Mouse (Mus musculus) MEL (cell line): ENCODE data around the gene Plekha8.

Source experiments
- CHD2 ChIP-seq: IDR thresholded peaks from 2 replicates; pipeline ENCODE4 v1.6.1; 2011; ENCODE audit warnings: low read length, improper control_type of control experiment
- EP300 ChIP-seq, 2 experiments: IDR thresholded peaks; 2 replicates each; pipeline ENCODE4 v1.6.1; 2011; ENCODE audit warnings: improper control_type of control experiment in 2 of 2, low read length in 2 of 2, low read depth in 1 of 2, mild to moderate bottlenecking in 1 of 2
- MAFK ChIP-seq: IDR thresholded peaks from 2 replicates; pipeline ENCODE4 v1.6.1; 2011; ENCODE audit warnings: low read depth, mild to moderate bottlenecking, low read length, improper control_type of control experiment, borderline replicate concordance
- RAD21 ChIP-seq: IDR thresholded peaks from 2 replicates; pipeline ENCODE4 v1.6.1; 2011; ENCODE audit warnings: mild to moderate bottlenecking, low read depth, low read length, improper control_type of control experiment
- SIN3A ChIP-seq: IDR thresholded peaks from 2 replicates; pipeline ENCODE4 v1.6.1; 2012; ENCODE audit warnings: low read length, improper control_type of control experiment, inconsistent platforms
- SMC3 ChIP-seq: IDR thresholded peaks from 2 replicates; pipeline ENCODE4 v1.6.1; 2011; ENCODE audit warnings: low read depth, low read length, improper control_type of control experiment
- ZMIZ1 ChIP-seq: IDR thresholded peaks from 2 replicates; pipeline ENCODE4 v1.6.1; 2012; ENCODE audit warnings: low read depth, mild to moderate bottlenecking, inconsistent platforms, low read length, improper control_type of control experiment, moderate library complexity

- TF ChIP-seq EP300 (IDR thresholded peaks at IDR 0.05; ENCODE audit: low read depth in 1 of 2, low read length in 2 of 2) = no peak
- TF ChIP-seq SMC3 = no peak
- no peak for TF ChIP-seq CHD2
- TF ChIP-seq MAFK = no peak
- no peak for TF ChIP-seq SIN3A
- no peak for TF ChIP-seq ZMIZ1
- no peak for TF ChIP-seq RAD21
Measured at GRCm38 (mm10) chr6:54692201-54692600, 97.3 kb downstream of the Plekha8 start.
